Mouse (Mus musculus) spleen, postnatal 4 days (tissue): Measurements from ENCODE around the gene Med15.

Experiments used
- DNase-seq, 2 experiments: peaks; one replicate each; pipeline ENCODE4 v3.0.0; 2022; ENCODE audit warnings: low spot score in 2 of 2

Med15 gene

GRCm38 (mm10) chr16:17649925-17650605 is 82.6 kb downstream of the Med15 start:
- no peak for DNase-seq

- DNase-seq = no peak
Observed at GRCm38 (mm10) chr16:17647566-17648340, 84.9 kb downstream of the Med15 start.

- DNase-seq = no peak
Observed at GRCm38 (mm10) chr16:17647156-17647555, 85.5 kb downstream of the Med15 start.

DNA sequence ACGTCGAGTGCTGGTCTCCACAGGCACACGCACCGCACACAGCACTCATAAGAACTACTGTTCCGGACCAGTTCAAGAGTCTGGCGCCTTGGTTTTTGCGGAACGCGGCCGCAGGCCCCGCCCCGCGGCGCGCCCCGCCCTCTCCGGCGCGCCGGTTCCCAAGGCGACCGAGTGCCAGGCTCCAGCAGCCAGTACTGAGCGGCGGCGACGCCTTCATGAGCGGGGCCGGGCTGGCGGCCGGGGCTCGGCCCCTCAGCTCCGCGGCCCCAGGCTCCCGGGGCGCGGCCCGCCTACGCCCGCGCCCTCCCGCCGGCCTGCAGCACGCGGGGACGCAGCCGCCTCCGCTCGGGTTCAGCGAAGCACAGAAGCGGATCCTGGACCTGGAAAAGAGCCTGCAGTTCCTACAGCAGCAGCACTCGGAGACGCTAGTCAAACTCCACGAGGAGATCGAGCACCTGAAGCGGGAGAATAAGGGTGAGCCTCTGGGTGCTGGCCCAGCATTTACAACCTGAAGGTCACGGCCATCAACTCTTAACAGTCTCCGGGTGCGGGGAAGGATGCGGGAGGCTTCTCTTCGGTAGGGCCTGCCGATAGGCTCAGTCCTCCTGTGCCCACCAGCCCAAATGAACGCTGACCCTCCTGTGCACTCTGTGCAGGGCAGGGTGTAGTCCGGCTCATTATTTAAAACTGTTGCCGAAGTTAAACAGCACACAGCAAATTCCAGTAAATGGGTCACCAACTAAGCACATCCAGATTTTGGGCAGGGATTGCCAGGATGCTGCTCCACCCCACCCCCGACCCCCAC is 86.2 kb downstream of the Med15 start, which contains the start of gene Ccdc74a:
Gene Ccdc74a (plus strand): TSS at position 161 of the 805 bp plus-strand sequence.
- DNase-seq = peak; percentile 89 to 93

- no peak for DNase-seq
Observed at GRCm38 (mm10) chr16:17643437-17643990, 89.2 kb downstream of the Med15 start.

DNA sequence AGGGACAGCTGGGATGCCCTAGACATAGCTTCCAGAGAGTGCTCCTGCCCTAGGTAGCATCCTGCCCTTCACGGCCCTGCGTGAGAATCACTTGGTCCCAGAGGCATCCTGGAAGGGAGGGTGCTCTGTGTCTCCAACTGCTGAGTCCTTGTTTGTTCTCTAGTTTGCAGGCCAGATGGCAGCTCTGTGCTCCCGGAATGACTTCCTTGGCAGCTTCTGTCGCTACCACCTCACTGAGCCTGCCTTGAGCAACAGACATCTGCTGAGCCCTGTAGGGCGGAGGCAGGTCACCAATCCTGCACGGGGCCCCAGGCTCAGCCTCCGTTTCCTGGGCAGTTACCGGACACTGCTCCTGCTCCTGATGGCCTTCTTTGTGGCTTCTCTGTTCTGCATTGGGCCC is 90.4 kb downstream of the Med15 start:
- DNase-seq = no peak

GRCm38 (mm10) chr16:17641301-17641700 is 91.4 kb downstream of the Med15 start:
- DNase-seq = no peak

DNA sequence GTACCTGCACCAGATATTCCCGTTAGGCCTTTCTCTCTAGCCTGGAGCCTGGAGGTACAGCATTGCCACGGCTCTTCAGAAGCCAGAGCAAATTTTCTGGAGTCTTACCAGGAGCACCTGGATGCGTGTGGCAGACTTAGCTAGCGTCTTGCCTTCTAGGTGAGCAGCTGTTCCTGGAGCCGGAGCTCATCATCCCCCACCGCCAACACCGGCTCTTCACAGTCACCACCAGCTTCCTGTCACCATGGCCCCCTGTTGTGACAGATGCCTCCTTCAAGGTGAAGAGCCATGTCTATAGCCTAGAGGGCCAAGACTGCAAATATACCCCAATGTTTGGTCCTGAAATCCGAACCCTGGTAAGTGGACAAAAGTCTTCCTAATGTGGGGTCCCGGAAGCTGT is 92.0 kb downstream of the Med15 start:
- DNase-seq = no peak

GRCm38 (mm10) chr16:17639951-17640350 is 92.7 kb downstream of the Med15 start:
- DNase-seq = no peak

DNA sequence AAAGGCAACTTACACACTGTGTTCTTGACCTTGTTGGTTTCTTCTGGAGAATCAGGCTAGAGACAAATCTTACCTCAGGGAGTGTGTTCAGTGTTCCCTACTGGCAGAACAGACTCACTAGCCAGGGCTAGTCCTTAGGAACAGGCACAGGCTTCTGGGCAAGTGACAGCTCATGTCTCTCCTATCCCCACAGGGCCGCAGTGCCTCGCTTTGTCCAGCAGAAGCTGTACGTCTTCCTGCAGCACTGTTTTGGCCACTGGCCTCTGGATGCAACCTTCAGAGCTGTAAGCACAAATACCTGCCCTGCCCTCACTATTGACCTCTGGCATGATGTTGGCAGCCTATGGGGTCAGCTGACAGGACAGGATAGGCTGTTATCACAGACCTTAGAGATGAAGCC is 93.6 kb downstream of the Med15 start:
- DNase-seq = peak in 1 of 2 experiments; percentile 65

GRCm38 (mm10) chr16:17638036-17638628 is 94.6 kb downstream of the Med15 start:
- DNase-seq = peak; percentile 80

GRCm38 (mm10) chr16:17637610-17638009 is 95.1 kb downstream of the Med15 start:
- peak in 1 of 2 experiments; percentile 44 for DNase-seq

- no peak for DNase-seq
Observed at GRCm38 (mm10) chr16:17636904-17637303, 95.8 kb downstream of the Med15 start.

DNA sequence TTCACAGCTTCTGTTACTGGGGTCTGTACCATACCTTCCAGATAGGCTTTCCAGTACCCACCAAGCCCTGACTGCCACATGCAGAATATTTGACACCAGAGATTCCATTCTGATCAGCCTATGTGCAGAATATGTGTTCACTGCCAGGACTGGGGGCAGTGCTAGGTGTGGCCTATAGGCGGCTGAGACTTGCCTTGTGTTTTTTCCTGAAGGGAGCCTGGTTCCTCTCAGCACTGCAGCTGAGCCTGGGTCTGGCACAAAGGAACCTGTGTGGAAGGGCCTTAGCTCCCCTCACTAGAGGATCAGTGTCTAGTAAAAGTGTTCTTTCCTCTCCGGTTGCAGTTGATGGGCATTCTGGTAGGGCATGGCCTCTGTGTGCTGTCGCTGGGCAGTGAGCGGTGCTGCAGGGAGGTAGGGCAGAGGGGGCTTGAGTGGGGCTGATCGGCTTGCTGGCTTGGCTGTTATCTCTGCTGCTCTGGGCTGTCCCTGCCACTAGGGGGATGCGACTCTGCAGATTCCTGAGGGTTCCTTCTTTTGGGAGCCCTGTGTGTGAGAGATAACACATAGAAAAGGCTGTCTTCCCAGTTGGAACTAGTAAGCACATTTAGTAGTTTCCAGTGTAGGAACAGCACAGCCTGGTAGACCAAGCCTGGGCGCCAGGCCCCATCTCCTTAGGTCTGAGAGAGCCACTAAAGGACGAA is 99.1 kb downstream of the Med15 start:
- peak; percentile 50 to 66 for DNase-seq

DNA sequence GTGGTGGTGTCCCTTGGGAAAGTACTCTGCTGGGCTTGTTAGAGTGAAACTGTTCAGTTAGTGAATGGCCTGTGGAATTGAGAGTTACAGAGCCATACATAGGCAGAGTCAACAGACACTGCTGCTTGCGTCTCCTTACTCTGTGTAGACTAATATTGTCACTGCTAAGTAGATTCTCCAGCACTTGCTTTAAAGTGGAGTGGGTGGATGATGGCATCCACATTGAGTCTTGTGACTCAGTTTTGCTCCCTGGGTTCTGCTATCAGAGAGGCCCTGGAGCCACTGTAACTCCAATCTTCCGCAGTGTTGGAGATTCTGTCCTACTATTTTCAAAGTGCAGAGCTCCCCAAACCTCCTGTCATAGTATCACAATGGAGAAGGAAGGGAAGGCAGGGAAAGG is 100.1 kb downstream of the Med15 start:
- no peak for DNase-seq

- DNase-seq = no peak
Observed at GRCm38 (mm10) chr16:17626269-17626555, 106.5 kb downstream of the Med15 start.

GRCm38 (mm10) chr16:17625488-17626268 is 107.0 kb downstream of the Med15 start:
- peak in 1 of 2 experiments; percentile 56 for DNase-seq

GRCm38 (mm10) chr16:17621936-17622335 is 110.8 kb downstream of the Med15 start:
- DNase-seq = no peak

DNA sequence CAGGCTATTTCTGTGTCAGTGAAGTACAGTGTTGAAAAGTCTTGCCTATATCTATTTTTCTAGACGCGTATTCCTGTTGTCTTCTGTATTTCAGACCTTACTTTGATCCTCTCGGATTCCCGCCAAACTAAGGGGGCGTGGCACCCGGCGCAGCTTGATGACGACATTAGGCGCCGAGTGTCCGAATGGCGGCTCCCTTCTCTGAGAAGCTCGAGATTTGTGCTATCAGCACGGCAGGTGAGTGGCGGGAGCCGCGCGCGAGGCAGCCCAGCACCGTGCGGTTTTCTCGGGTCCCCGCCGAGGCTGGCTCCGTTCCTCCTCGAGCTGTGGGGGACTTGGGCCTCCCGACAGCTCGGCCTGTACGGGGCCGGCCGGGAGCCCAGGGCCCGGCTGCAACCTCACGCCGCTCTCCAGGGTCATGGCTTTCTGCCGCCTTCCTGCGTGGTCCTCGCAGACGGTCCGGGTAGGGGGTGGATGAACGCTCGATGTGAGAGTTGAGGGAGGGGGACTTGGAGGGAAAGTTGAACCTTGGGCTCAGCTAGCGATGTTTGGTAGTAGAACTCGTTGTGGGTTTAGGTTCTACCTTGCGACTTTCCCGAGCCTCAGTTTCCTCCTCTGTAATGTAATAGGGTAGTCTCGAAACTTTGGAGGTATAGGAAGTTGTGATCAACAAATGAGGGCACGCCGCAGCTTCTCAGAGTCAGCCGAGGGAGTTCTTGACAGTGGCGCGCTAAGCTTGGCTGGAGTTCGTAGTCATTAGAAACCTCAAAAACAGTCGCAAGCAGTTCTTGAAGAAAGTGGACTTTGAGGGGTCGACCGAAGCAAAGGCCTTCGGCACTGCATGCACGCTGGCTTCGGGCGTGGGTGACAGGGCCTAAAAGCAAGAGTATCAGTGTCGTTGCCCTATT is 113.2 kb downstream of the Med15 start, which contains the start of gene Smpd4:
Gene Smpd4 (plus strand): TSS at position 157 of the 908 bp plus-strand sequence.
- peak; percentile 96 to 98 for DNase-seq
